Mouse (Mus musculus): ENCODE measurements around the gene Rsph3a.
"Not testable (repeated sequence)": the region's sequence is repeated elsewhere in the genome, so short reads cannot be mapped to it uniquely, and the experiment has no call there.

The Rsph3a gene

GRCm38 (mm10) chr17:7929279-7929678, 16.1 kb upstream of the Rsph3a start:
- peak; percentile 65 for DNase-seq

GRCm38 (mm10) chr17:7931096-7931990, 14.1 kb upstream of the Rsph3a start:
- peak; percentile 83 for DNase-seq

GRCm38 (mm10) chr17:7932121-7932520, 13.3 kb upstream of the Rsph3a start:
- DNase-seq = peak; percentile 72

GRCm38 (mm10) chr17:7939640-7940039, 5.8 kb upstream of the Rsph3a start:
- peak; percentile 86 for DNase-seq

DNA sequence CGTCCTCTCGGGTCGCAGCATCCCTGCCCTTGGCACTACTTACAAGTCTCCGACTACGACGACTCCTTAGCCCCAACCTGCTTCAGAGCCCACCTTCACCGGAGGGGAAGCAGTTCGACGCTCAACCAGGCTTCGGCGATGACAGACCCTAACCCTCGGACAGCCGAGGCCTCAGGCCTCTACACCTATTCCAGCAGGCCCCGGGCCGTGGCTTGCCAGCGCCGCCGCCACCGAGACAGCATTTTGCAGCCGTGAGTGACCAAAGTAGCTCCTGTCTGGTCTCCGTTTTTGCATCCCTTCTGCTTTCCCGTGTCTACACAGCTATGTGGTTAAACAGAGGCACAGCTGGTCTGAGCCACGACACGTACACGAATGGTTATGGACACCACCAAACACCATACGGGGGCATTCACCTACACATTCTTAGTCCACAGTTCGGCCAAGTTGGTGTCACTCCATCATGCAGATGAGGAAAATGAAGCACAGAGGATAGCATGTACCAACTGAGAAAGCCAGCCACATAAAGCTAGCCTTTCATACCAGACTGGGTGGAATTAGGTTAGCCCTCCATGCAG, 726 bp downstream of the Rsph3a start:
- peak; percentile 84 for DNase-seq

DNA sequence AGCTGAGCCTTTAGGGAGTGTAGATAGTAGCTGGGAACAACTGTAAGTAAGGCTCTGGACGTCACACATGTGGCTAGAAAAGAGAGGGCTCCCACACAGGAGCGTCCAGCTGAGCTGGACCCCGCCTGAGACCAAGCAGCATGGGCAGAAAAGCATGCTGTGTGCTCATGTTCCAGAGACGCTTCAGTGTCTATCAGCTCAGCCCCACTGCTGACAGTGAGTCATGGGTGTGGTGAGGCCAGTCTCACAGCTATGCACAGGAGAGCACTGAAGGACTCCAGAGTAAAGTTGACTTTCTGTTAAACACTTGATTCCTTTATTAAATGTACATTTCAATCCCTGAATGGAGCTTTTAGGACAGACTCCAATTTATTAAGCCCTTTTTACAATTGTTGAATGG, 5.9 kb downstream of the Rsph3a start:
- DNase-seq = not testable (repeated sequence)

DNA sequence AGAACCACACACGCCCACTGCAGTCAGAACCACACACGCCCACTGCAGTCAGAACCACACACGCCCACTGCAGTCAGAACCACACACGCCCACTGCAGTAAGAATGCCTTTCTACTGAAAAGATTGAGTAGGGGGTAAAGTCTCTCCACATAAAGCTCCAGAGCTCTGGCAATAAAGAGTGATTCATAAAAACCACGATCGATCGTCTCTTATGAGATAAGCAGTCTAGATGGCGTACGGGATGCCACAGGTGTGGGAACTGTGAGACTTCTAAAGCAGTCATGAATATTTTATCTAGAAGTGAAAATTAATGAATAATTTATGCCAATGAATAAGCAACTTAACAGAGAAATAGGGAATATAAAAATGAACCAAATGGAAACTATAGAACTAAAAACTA, 11.8 kb downstream of the Rsph3a start:
- DNase-seq = not testable (repeated sequence)

DNA sequence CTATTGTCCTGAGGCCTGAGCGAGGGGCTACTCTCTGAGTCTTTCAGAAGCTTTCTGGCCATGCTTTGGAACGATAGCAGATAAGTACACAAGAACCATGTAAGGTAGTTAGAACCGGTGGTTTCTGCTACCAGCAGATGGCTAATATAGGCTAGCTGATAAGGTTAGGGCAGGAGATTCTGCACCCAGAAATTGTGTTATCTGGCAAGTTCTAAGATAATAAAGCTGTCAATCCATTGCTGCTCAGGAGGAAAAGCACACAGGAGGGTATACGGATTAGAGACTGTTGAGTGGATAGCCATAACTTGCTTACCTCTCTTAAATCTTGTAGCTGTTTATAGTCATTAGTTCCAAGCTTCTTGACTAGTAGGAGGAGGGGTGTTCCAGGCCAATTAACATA, 17.9 kb downstream of the Rsph3a start:
- DNase-seq = peak; percentile 45

- DNase-seq = not testable (repeated sequence)
These were observed 19.0 kb downstream of the Rsph3a start for GRCm38 (mm10) chr17:7964398-7964797.

- peak; percentile 53 for DNase-seq
These were observed 23.1 kb downstream of the Rsph3a start for GRCm38 (mm10) chr17:7968490-7968889.

DNA sequence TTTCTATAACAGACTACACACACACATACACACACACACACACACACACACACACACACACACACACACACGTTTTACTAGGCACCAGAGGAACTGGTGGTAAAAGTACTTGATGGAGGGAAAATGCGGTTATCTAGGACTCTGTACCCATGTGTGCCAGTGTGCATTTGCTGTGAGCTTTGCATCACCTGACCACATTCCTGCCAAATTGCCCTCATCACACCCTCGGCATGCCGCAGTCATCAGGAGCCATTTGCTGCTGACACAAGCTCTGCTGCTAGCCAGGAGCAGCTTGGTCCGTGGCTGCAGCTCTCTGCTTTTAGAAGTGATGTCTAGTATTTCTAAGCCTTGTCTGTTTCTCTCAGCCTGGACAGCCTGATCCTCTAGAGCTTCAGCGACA, 24.4 kb downstream of the Rsph3a start:
- DNase-seq = not testable (repeated sequence)

DNA sequence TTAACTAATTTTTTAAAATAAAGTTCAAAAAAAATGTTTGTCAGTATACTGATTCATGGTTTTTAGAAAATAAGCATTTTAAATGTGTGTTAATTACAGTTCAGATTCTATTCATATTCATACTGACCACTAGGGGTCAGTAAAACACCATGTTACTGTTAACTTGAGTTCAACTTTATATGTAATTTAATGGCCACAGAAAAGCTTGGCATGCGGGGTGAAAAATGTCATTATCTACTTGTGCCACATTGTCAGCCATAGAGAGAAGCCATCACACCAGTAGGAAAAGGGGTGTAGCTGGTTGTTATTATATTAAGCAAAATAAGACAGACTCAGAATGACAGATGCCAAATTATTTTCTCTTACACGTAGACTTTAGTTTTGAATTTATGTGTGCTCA, 38.1 kb downstream of the Rsph3a start:
- DNase-seq = not testable (repeated sequence)

DNA sequence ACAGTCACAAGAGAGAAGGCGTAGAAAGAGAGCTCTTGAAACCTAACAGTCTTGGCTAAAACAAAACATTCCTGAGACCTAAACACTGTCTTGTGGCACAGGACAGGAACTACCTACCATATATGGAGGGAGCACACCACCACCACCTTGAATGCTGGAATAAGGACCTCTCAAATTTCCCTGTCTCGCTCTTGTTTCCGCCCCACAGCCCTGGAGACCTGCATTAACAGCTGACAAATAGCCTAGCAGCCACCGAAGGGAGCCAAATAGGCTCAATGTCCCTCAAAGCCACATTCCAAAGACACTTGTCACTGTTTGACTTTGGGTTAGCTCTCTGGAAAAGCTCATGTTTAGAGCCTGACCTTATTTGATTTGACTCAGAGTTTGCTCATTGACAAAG, 40.2 kb downstream of the Rsph3a start:
- peak; percentile 59 for DNase-seq

DNA sequence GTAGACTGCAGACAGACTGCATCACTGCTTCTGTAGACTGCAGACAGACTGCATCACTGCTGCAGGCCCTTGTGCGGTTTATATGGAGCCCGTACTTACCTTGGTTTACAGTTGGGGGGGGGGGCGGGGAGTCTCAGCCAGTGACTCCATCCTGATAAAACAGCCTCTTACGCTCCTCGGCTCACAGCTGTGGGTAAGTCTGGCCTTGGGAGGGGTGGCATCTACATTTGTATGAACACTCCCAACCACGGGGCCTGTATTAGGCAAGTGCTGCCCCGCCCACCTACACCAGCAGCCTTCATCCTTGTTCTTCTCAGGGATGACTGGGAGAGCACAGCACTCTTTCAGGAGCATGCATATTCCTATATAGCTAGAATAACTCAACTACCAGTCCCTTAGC, 41.6 kb downstream of the Rsph3a start:
- DNase-seq = not testable (repeated sequence)

GRCm38 (mm10) chr17:8003248-8003647, 57.8 kb downstream of the Rsph3a start:
- not testable (repeated sequence) for DNase-seq

DNA sequence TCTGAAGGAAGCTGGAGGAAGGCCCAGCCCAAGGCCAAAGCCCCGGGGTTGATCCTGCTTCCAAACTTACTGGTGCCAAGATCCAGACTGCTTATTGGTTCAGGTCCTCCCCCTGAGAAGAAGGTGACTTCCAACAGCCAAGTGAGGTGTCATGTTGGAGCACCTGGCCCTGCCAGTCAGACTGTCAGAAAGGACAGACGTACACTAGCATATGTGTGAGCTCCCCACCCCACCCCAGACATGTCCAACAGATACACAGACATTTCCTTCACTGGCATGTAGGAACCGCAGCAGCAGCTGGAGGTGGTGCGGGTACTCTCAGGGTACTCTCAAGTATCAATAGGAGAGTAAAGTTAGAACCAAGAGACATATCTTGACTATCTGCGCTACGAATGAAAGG, 61.4 kb downstream of the Rsph3a start:
- peak; percentile 55 for DNase-seq

GRCm38 (mm10) chr17:8009565-8009964, 64.2 kb downstream of the Rsph3a start:
- peak; percentile 68 for DNase-seq

- DNase-seq = not testable (repeated sequence)
These were observed 68.6 kb downstream of the Rsph3a start for GRCm38 (mm10) chr17:8013974-8014373.

- not testable (repeated sequence) for DNase-seq
These were observed 77.3 kb downstream of the Rsph3a start for GRCm38 (mm10) chr17:8022675-8023074.

- not testable (repeated sequence) for DNase-seq
These were observed 82.2 kb downstream of the Rsph3a start for GRCm38 (mm10) chr17:8027475-8028168.
